Mouse (Mus musculus) macrophage (primary cell): ENCODE measurements around the gene Cplx1. TPM values are rescaled to one million over a fixed set of nuclear protein-coding genes. Genes with fewer than 3 reads are reported as not detected.

Experiments
- H3K27ac ChIP-seq: fragments of 350-480 bp; formaldehyde crosslinking; 2 replicates; pipeline ENCODE4 v1.9.0; 2021
- H3K36me3 ChIP-seq: fragments of 350-480 bp; formaldehyde crosslinking; 2 replicates; pipeline ENCODE4 v1.9.0; 2021; ENCODE audit errors: inconsistent target
- H3K4me3 ChIP-seq: fragments of 350-480 bp; formaldehyde crosslinking; 2 replicates; pipeline ENCODE4 v1.9.0; 2021; ENCODE audit errors: inconsistent target
- H3K79me2 ChIP-seq: fragments of 350-480 bp; formaldehyde crosslinking; 2 replicates; pipeline ENCODE4 v1.9.0; 2021; ENCODE audit errors: inconsistent target
- WGBS: methylation state at CpG from one replicate; pipeline ENCODE4 v1.1.7; 2026; ENCODE audit warnings: inconsistent platforms; ENCODE audit not compliant: missing documents; 5-methylcytosine and 5-hydroxymethylcytosine counted together
- polyA plus RNA-seq: library from polyadenylated mRNA; stranded (reverse); fragments of 250-400 nt; gene quantifications from 3 replicates; pipeline ENCODE4 v1.2.4, GENCODE M21; 2018; ENCODE audit warnings: inconsistent platforms

Gene Cplx1
- polyA plus RNA-seq, 1 experiment from 2014 or later: not detected

- WGBS: 89% methylated on average over 4 of the region's 4 CpGs
- peaks cover 65% of the 10 kb centered on the region for H3K36me3 ChIP-seq
- H3K79me2 ChIP-seq: peaks cover 32% of the 10 kb centered on the region
- no peak overlapping the region for H3K27ac ChIP-seq
- no peak overlapping the region for H3K4me3 ChIP-seq
These were observed 76.1 kb downstream of the Cplx1 start for GRCm38 (mm10) chr5:108473737-108474136.

- WGBS: 96% methylated on average over 7 of the region's 7 CpGs
- no peak overlapping the region for H3K27ac ChIP-seq
- no peak overlapping the region for H3K4me3 ChIP-seq
- peaks cover 31% of the 10 kb centered on the region; the same call in 1 of the 2 replicates for H3K36me3 ChIP-seq
- peaks cover 74% of the 10 kb centered on the region for H3K79me2 ChIP-seq
These were observed 80.2 kb downstream of the Cplx1 start for GRCm38 (mm10) chr5:108469617-108470016.

Other genes with a start within 250 kb of the Cplx1 start
- gene Pigg, start 237.4 kb downstream of the Cplx1 start, polyA plus RNA-seq: 6.0 to 9.1 TPM (median 6.8 TPM) in 3 replicates
- gene Gm42517, start 182.1 kb downstream of the Cplx1 start, polyA plus RNA-seq: 5.7 to 18.2 TPM (median 14.7 TPM) in 3 replicates
- gene Pde6b, start 161.6 kb downstream of the Cplx1 start, polyA plus RNA-seq: 0.07 to 1.1 TPM in 2 of 3 replicates, not detected in the other
- gene Atp5k, start 115.6 kb downstream of the Cplx1 start, polyA plus RNA-seq: 215 to 532 TPM (median 387 TPM) in 3 replicates
- gene Mfsd7a, start 101.1 kb downstream of the Cplx1 start, polyA plus RNA-seq: 2.4 to 8.0 TPM (median 3.1 TPM) in 3 replicates
- 8.5 to 9.6 TPM (median 9.1 TPM) in 3 replicates for gene Pcgf3, start 88.8 kb downstream of the Cplx1 start, polyA plus RNA-seq
- 90.7 to 115 TPM (median 92.4 TPM) in 3 replicates for gene Gak, start 79.7 kb upstream of the Cplx1 start, polyA plus RNA-seq
- gene Tmem175, start 79.7 kb upstream of the Cplx1 start, polyA plus RNA-seq: 20.7 to 30.7 TPM (median 24.4 TPM) in 3 replicates
- 33.4 to 53.3 TPM (median 50.8 TPM) in 3 replicates for gene Idua, start 110.3 kb upstream of the Cplx1 start, polyA plus RNA-seq
- 5.8 to 11.1 TPM (median 8.4 TPM) in 3 replicates for gene Dgkq, start 119.6 kb upstream of the Cplx1 start, polyA plus RNA-seq
- gene Slc26a1, start 125.5 kb upstream of the Cplx1 start, polyA plus RNA-seq: not detected in 3 replicates
- gene Fgfrl1, start 142.4 kb upstream of the Cplx1 start, polyA plus RNA-seq: 0.64 to 1.9 TPM (median 1.3 TPM) in 3 replicates
- gene Rnf212, start 225.0 kb upstream of the Cplx1 start, polyA plus RNA-seq: not detected in 3 replicates
- not detected in 3 replicates for gene Tmed11, start 245.3 kb upstream of the Cplx1 start, polyA plus RNA-seq